Mouse (Mus musculus): ENCODE measurements around the gene Mdm2.
"Not testable (repeated sequence)": the region's sequence is repeated elsewhere in the genome, so short reads cannot be mapped to it uniquely, and the experiment has no call there.

Mdm2 gene

DNA sequence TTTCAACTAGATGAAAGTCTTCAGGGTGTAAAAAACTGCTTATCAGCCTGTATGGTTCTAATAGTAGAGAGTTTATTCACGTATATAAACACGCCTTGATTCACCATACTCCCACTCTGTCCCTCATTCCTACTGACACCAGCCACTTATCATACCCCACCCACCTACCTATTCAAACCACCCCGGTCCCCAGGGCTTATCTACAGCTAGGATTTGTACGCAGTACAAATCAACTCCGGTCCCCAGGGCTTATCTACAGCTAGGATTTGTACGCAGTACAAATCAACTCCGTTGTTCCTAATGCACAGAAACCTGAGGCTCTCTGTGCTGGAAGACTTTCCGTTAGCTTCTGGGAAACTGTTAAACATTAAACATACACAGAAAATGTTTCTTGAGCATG, 23.1 kb upstream of the Mdm2 start:
- CTCF ChIA-PET, result not testable (repeated sequence)

- CTCF ChIA-PET, result no interaction called here
Observed at GRCm38 (mm10) chr10:117732962-117733592, 22.5 kb upstream of the Mdm2 start.

DNA sequence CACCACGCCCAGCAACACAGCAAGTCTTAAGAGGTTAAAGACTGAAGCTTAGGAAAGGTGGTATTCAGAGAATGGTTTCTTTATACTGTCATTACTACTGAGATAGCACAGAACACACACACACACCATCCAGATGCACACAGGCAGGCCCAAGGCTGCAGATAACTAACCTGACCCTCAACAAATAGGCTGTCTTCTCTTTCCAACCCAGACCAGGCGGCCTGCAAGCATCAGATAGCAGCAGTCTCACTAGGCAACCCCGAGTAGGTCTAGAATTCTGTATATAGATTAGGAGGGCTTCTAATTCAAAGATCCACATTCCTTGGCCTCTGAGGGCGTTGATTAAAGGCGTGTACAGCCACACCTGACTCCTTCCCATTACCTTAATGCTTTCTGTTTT, 21.6 kb upstream of the Mdm2 start:
- CTCF ChIA-PET, result interaction anchor here (0.5 to 0.7 kb wide), 2 partner anchors 41 to 169 kb away, joined by 3 to 4 read pairs; no protein-coding TSS in a partner anchor

GRCm38 (mm10) chr10:117731244-117732101, 20.9 kb upstream of the Mdm2 start:
- CTCF ChIA-PET, result interaction anchor here (0.7 to 0.8 kb wide), 2 partner anchors 41 to 312 kb away, joined by 3 to 17 read pairs; no protein-coding TSS in a partner anchor

DNA sequence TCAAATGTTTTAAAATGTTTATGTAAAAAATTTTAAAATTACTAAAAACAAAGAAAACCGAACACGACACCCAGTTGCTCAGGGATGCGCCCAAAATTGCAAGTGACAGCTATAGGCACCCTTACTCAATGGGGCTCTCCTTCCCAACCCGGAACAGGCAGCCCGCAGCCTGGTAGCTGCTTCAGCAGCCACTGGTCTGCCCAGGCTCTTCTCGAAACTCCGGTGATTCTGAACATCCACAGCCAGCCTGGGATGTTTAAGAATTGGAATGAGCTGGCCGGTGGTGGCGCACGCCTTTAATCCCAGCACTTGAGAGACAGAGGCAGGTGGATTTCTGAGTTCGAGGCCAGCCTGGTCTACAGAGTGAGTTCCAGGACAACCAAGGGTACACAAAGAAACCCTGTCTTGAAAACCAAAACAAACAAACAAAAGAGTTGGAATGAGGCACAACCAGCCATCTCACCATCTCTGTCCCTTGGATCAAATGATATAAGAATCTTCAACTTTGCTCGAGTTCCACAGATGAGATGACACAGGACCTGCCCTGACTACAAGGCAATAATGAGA, 20.2 kb upstream of the Mdm2 start:
- CTCF ChIA-PET, result no interaction called here

GRCm38 (mm10) chr10:117730140-117730539, 19.6 kb upstream of the Mdm2 start:
- CTCF ChIA-PET, result no interaction called here

- CTCF ChIA-PET, result no interaction called here
Observed at GRCm38 (mm10) chr10:117729139-117729814, 18.7 kb upstream of the Mdm2 start.

- CTCF ChIA-PET, result no interaction called here
Observed at GRCm38 (mm10) chr10:117728574-117728973, 18.0 kb upstream of the Mdm2 start.

DNA sequence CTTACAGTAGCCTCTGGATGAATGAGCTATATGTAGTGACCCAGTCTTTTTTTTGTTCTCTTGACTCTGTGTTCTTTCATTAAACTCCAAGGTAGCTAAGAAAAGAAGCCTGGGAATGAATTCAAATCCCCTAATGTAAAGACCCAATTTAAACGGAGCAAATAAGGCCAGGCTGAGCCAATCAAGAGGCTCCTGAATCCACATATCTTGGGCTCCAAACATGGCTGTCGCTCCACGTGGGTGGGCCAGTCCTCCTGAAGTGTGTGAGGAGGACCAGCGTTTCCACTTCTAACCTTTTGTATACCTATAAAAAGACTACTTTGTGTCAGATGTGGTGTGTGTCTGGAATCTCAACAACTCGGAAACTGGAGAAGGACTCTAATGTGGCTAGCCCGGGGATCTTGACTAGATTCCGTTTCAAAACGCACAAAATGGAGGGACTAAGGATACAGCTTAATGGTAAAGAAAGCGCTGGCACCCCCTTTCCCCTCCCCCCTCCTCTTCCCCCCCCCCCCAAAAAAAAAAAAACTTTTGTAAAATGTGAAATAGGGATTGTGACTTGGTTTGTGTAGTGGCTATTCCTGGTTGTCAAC, 17.1 kb upstream of the Mdm2 start:
- CTCF ChIA-PET, result interaction anchor here (0.7 kb wide), 1 partner anchor 22 kb away, joined by 3 read pairs; no protein-coding TSS in a partner anchor

GRCm38 (mm10) chr10:117726888-117727385, 16.4 kb upstream of the Mdm2 start:
- CTCF ChIA-PET, result interaction anchor here (0.7 kb wide), 1 partner anchor 21 kb away, joined by 3 read pairs; no protein-coding TSS in a partner anchor

- CTCF ChIA-PET, result no interaction called here
Observed at GRCm38 (mm10) chr10:117726350-117726749, 15.8 kb upstream of the Mdm2 start.

- CTCF ChIA-PET, result no interaction called here
Observed at GRCm38 (mm10) chr10:117725671-117726070, 15.1 kb upstream of the Mdm2 start.

GRCm38 (mm10) chr10:117724804-117725361, 14.3 kb upstream of the Mdm2 start:
- CTCF ChIA-PET, result interaction anchor here (0.6 kb wide), 1 partner anchor 35 kb away, joined by 3 read pairs; no protein-coding TSS in a partner anchor

GRCm38 (mm10) chr10:117724136-117724718, 13.7 kb upstream of the Mdm2 start:
- CTCF ChIA-PET, result interaction anchor here (0.6 kb wide), 1 partner anchor 36 kb away, joined by 3 read pairs; no protein-coding TSS in a partner anchor

GRCm38 (mm10) chr10:117718161-117719119, 7.9 kb upstream of the Mdm2 start:
- CTCF ChIA-PET, result no interaction called here

GRCm38 (mm10) chr10:117717583-117717982, 7.0 kb upstream of the Mdm2 start:
- CTCF ChIA-PET, result no interaction called here

- CTCF ChIA-PET, result interaction anchor here (0.7 kb wide), 1 partner anchor 126 kb away, joined by 5 read pairs; no protein-coding TSS in a partner anchor
Observed at GRCm38 (mm10) chr10:117716686-117717085, 6.1 kb upstream of the Mdm2 start.

DNA sequence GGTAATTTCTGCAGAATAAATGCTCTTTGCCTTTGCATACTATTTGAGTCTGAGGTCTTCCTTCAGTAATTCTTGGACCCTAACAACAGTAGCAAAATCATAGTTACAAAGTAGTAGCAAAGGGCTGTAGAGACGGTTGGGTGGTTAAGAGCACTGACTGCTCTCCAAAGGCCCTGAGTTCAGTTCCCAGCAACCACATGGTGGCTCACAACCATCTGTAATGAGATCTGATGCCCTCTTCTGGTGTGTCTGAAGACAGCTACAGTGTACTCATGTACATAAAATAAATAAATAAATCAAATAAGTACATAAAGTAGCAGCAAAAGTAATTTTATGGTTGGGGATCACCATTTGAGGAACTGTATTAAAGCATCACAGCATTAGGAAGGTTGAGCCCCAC, 5.1 kb upstream of the Mdm2 start:
- CTCF ChIA-PET, result not testable (repeated sequence)

DNA sequence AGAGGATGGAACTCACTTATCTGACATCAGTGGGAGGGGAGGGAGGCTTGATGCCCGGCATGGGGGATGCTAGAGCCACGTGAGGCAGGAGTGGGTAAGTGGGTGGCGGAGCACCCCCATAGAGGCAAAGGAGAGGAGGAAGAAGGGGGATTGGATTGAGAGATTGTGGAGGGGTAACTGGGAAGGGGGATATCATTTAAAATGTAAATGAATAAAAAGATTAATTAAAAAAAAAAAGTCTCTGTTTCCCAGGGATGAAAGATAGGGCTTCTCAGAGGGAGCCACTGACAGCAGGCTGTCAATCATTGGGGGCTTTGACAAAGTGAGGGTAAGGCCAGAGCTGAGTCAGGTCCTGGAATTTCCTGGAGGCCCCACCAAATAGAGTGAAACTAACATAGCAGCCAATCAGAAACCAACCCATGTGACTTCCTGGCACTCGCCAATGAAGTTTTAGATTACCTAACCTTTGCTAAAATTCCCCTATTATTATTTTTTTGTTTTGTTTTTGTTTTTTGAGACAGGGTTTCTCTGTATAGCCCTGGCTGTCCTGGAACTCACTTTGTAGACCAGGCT, 4.5 kb upstream of the Mdm2 start:
- CTCF ChIA-PET, result no interaction called here

Measured in spleen, embryonic (tissue).